Mouse (Mus musculus) lung, postnatal 0 days (tissue): ENCODE measurements at regions not wholly inside any gene's neighbourhood (a gene's known extent, or its start where the extent isn't known, plus 50 kb on each side); places are given as distances from the start of the nearest gene placed in this dataset.

ENCODE experiments used
- CTCF ChIP-seq: IDR thresholded peaks from 2 replicates; pipeline ENCODE4 v1.5.1; 2016; ENCODE audit warnings: antibody characterized with exemption, mild to moderate bottlenecking
- EP300 ChIP-seq: IDR thresholded peaks from 2 replicates; pipeline ENCODE4 v1.6.1; 2016; ENCODE audit warnings: antibody characterized with exemption, mild to moderate bottlenecking, control low read depth

DNA sequence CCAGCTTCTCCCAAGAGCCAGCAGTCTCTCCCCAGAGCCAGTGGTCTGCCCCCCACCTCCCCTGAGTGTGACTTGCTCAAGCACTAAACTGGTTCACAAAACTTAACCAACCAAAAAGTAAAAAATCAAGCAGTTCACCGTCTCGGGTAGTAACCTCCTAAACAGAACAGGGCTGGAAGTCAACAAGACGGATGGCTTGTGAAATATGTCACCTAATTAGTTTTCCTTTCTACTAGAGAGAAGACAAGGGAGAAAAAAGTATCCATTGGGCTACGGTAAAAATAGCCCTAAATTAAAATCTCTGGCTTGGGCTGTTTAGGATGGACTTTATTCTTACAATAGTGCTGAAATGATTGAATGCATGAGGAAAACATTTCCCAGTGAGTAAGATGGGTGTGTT is 108.6 kb downstream of the Foxb1 start:
- TF ChIP-seq EP300 (no peak), CTCF (no peak)
